Mouse (Mus musculus) brain, embryonic 14.5 days (tissue): ENCODE measurements around the gene 1500011B03Rik.

Experiments used
- CTCF ChIP-seq: fragments of 200-500 bp; IDR thresholded peaks from 2 replicates; pipeline ENCODE4 v1.5.1; 2012; ENCODE audit warnings: inconsistent platforms, mild to moderate bottlenecking, moderate library complexity, borderline replicate concordance; ENCODE audit not compliant: insufficient read depth, insufficient read length; ENCODE audit errors: extremely low read depth
- POLR2A ChIP-seq: fragments of 200-500 bp; IDR thresholded peaks from 2 replicates; pipeline ENCODE4 v1.6.1; 2012; ENCODE audit warnings: mild to moderate bottlenecking, inconsistent platforms, borderline replicate concordance; ENCODE audit not compliant: poor library complexity, insufficient read depth, insufficient read length, severe bottlenecking; ENCODE audit errors: extremely low read depth

GRCm38 (mm10) chr5:114780912-114781311 lies 42.4 kb downstream of the 1500011B03Rik start:
- TF ChIP-seq CTCF (no peak), POLR2A (no peak)
